In genomic region chr7:17028923-17029322, GRCm38 (mm10) we compare ENCODE assay signal across 18 mouse cellular contexts. TPM values are rescaled to one million over a fixed set of nuclear protein-coding genes. Genes with fewer than 3 reads are reported as not detected.
DNase-seq lines count a peak whose midpoint lies in the region; ATAC-seq lines count a peak whose summit lies in the region.
"Had no signal": no experiment of that assay in that cellular context is flagged by ENCODE, and none has a peak within 500 bp of the region (broad histone marks: within the 10 kb centered on the region; RNA-seq: fewer than 3 reads in every experiment).

No protein-coding gene starts in this region.

- H3K9me3 ChIP-seq in heart, embryonic 15.5 days (replicated peaks) = no peaks in the 10 kb centered on the region
- no peaks in the 10 kb centered on the region for H3K9me3 ChIP-seq in heart, embryonic 12.5 days (replicated peaks)
- H3K9me3 ChIP-seq in limb, embryonic 15.5 days = no peaks in the 10 kb centered on the region
- H3K9me3 ChIP-seq in limb, embryonic 10.5 days (replicated peaks) = no peaks in the 10 kb centered on the region
- no peaks in the 10 kb centered on the region for H3K9me3 ChIP-seq in liver, embryonic 15.5 days (replicated peaks)
- H3K9me3 ChIP-seq in stomach, embryonic 15.5 days = no peaks in the 10 kb centered on the region
- no peaks in the 10 kb centered on the region for H3K9me3 ChIP-seq in midbrain, embryonic 13.5 days
- H3K9me3 ChIP-seq: embryonic facial prominence, embryonic 10.5 days; forebrain, embryonic 13.5 days; neural tube, embryonic 15.5 days had no signal

- WGBS in heart, embryonic 15.5 days = 77% methylated on average over 7 of the region's 7 CpGs
- 69% methylated on average over 7 of the region's 7 CpGs for WGBS in heart, embryonic 12.5 days
- 73% methylated on average over 7 of the region's 7 CpGs for WGBS in limb, embryonic 15.5 days
- 73% methylated on average over 7 of the region's 7 CpGs for WGBS in limb, embryonic 10.5 days
- WGBS in liver, embryonic 15.5 days (ENCODE audit: insufficient replicate concordance) = 77% methylated on average over 7 of the region's 7 CpGs
- WGBS in stomach, embryonic 15.5 days = 76% methylated on average over 7 of the region's 7 CpGs
- WGBS in midbrain, embryonic 13.5 days = 76% methylated on average over 7 of the region's 7 CpGs

- H3K36me3 ChIP-seq in heart, embryonic 15.5 days = peaks cover 25% of the 10 kb centered on the region
- H3K36me3 ChIP-seq in heart, embryonic 12.5 days = peaks cover 30% of the 10 kb centered on the region
- H3K36me3 ChIP-seq in limb, embryonic 15.5 days = peaks cover 41% of the 10 kb centered on the region
- peaks cover 21% of the 10 kb centered on the region for H3K36me3 ChIP-seq in limb, embryonic 10.5 days
- peaks cover 45% of the 10 kb centered on the region for H3K36me3 ChIP-seq in liver, embryonic 15.5 days (replicated peaks)
- peaks cover 12% of the 10 kb centered on the region; the same call in 1 of the 2 replicates for H3K36me3 ChIP-seq in stomach, embryonic 15.5 days
- peaks cover 11% of the 10 kb centered on the region for H3K36me3 ChIP-seq in midbrain, embryonic 13.5 days

- no peak overlapping the region for H3K9ac ChIP-seq in heart, embryonic 15.5 days
- no peak overlapping the region for H3K9ac ChIP-seq in heart, embryonic 12.5 days
- no peak overlapping the region for H3K9ac ChIP-seq in limb, embryonic 15.5 days
- H3K9ac ChIP-seq in liver, embryonic 15.5 days = no peak overlapping the region
- H3K9ac ChIP-seq in stomach, embryonic 15.5 days = no peak overlapping the region
- no peak overlapping the region for H3K9ac ChIP-seq in midbrain, embryonic 13.5 days (replicated peaks)
- H3K9ac ChIP-seq: forebrain, embryonic 13.5 days; neural tube, embryonic 15.5 days had no signal

- H3K27ac ChIP-seq in heart, embryonic 15.5 days = peak overlapping the region; percentile 88
- H3K27ac ChIP-seq in heart, embryonic 12.5 days (ENCODE audit: poor library complexity, severe bottlenecking) = no peak overlapping the region
- peak overlapping the region; percentile 47; the same call in 1 of the 2 replicates for H3K27ac ChIP-seq in limb, embryonic 15.5 days
- no peak overlapping the region for H3K27ac ChIP-seq in limb, embryonic 10.5 days
- peak overlapping the region; percentile 87; the same call in 1 of the 2 replicates for H3K27ac ChIP-seq in liver, embryonic 15.5 days (replicated peaks)
- peak overlapping the region; percentile 93; the same call in 1 of the 2 replicates for H3K27ac ChIP-seq in stomach, embryonic 15.5 days
- H3K27ac ChIP-seq in midbrain, embryonic 13.5 days = no peak overlapping the region
- H3K27ac ChIP-seq: embryonic facial prominence, embryonic 10.5 days; forebrain, embryonic 13.5 days; neural tube, embryonic 15.5 days had no signal

- DNase-seq in limb, embryonic 10.5 days (ENCODE audit: low spot score) = no peak
- DNase-seq: cerebellum, postnatal 36 days; heart, postnatal 4 days; kidney, adult 9 months; kidney, postnatal 4 days; midbrain, embryonic 14.5 days; thymus, postnatal 14 days had no signal

- H3K4me2 ChIP-seq in heart, embryonic 15.5 days = no peak overlapping the region
- no peak overlapping the region for H3K4me2 ChIP-seq in heart, embryonic 12.5 days
- no peak overlapping the region for H3K4me2 ChIP-seq in limb, embryonic 15.5 days
- no peak overlapping the region for H3K4me2 ChIP-seq in liver, embryonic 15.5 days
- no peak overlapping the region for H3K4me2 ChIP-seq in stomach, embryonic 15.5 days
- no peak overlapping the region for H3K4me2 ChIP-seq in midbrain, embryonic 13.5 days (replicated peaks)

- H3K4me1 ChIP-seq in heart, embryonic 15.5 days (replicated peaks) = peaks cover 38% of the 10 kb centered on the region
- H3K4me1 ChIP-seq in heart, embryonic 12.5 days (replicated peaks) = peaks cover 31% of the 10 kb centered on the region
- H3K4me1 ChIP-seq in limb, embryonic 15.5 days = peaks cover 32% of the 10 kb centered on the region
- peaks cover 31% of the 10 kb centered on the region for H3K4me1 ChIP-seq in limb, embryonic 10.5 days
- H3K4me1 ChIP-seq in liver, embryonic 15.5 days (replicated peaks) = peaks cover 51% of the 10 kb centered on the region
- H3K4me1 ChIP-seq in stomach, embryonic 15.5 days = peaks cover 29% of the 10 kb centered on the region
- H3K4me1 ChIP-seq in midbrain, embryonic 13.5 days (replicated peaks) = peaks cover 31% of the 10 kb centered on the region

- no peak for ATAC-seq in heart, embryonic 15.5 days (replicated peaks; ENCODE audit: insufficient number of reproducible peaks, insufficient read depth, low FRiP score, low read depth)
- ATAC-seq in heart, embryonic 12.5 days (ENCODE audit: insufficient number of reproducible peaks, low FRiP score) = no peak
- no peak for ATAC-seq in limb, embryonic 15.5 days (ENCODE audit: insufficient number of reproducible peaks, low FRiP score, low TSS enrichment, low read depth)
- ATAC-seq in liver, embryonic 15.5 days (ENCODE audit: insufficient read depth) = no peak
- ATAC-seq in stomach, embryonic 15.5 days (ENCODE audit: insufficient read depth, low FRiP score, low read depth) = no peak
- no peak for ATAC-seq in midbrain, embryonic 13.5 days
- ATAC-seq: forebrain, embryonic 13.5 days; hindbrain, embryonic 16.5 days had no signal

- H3K4me3 ChIP-seq in heart, embryonic 15.5 days = no peak overlapping the region
- H3K4me3 ChIP-seq in heart, embryonic 12.5 days = no peak overlapping the region
- no peak overlapping the region for H3K4me3 ChIP-seq in limb, embryonic 15.5 days
- H3K4me3 ChIP-seq in limb, embryonic 10.5 days = no peak overlapping the region
- no peak overlapping the region for H3K4me3 ChIP-seq in liver, embryonic 15.5 days (replicated peaks)
- no peak overlapping the region for H3K4me3 ChIP-seq in stomach, embryonic 15.5 days (replicated peaks)
- H3K4me3 ChIP-seq in midbrain, embryonic 13.5 days (replicated peaks) = no peak overlapping the region

- H3K27me3 ChIP-seq in heart, embryonic 15.5 days = no peaks in the 10 kb centered on the region
- no peaks in the 10 kb centered on the region for H3K27me3 ChIP-seq in heart, embryonic 12.5 days (replicated peaks)
- H3K27me3 ChIP-seq in limb, embryonic 15.5 days = no peaks in the 10 kb centered on the region
- H3K27me3 ChIP-seq in limb, embryonic 10.5 days (ENCODE audit: low read depth, poor library complexity, severe bottlenecking) = no peaks in the 10 kb centered on the region
- H3K27me3 ChIP-seq in liver, embryonic 15.5 days = no peaks in the 10 kb centered on the region
- no peaks in the 10 kb centered on the region for H3K27me3 ChIP-seq in stomach, embryonic 15.5 days (replicated peaks)
- no peaks in the 10 kb centered on the region for H3K27me3 ChIP-seq in midbrain, embryonic 13.5 days
- H3K27me3 ChIP-seq: forebrain, embryonic 13.5 days; neural tube, embryonic 15.5 days had no signal

RNA-seq across cellular contexts. Expression of gene Ppp5c, which starts 1.2 kb away (rescaled TPM):
- polyA plus RNA-seq in heart, embryonic 15.5 days (2015; fragmentation: Nextera tagmentation; extraction: Ambion mirVana) = 82.5 and 99.2 TPM in 2 replicates
- polyA plus RNA-seq in heart, embryonic 12.5 days (2016; fragmentation: Nextera tagmentation; extraction: Ambion mirVana) = 87.3 and 91.9 TPM in 2 replicates
- polyA plus RNA-seq in limb, embryonic 15.5 days (2015; fragmentation: Nextera tagmentation; extraction: Ambion mirVana) = 101 and 115 TPM in 2 replicates
- 149 and 158 TPM in 2 replicates for polyA plus RNA-seq in limb, embryonic 10.5 days (2016; fragmentation: Nextera tagmentation; extraction: Ambion mirVana)
- polyA plus RNA-seq in liver, embryonic 15.5 days (2015; fragmentation: Nextera tagmentation; extraction: Ambion mirVana) = 43.2 and 45.3 TPM in 2 replicates
- polyA plus RNA-seq in stomach, embryonic 15.5 days (2015; fragmentation: Nextera tagmentation; extraction: Ambion mirVana) = 92.9 and 95.7 TPM in 2 replicates
- 108 and 110 TPM in 2 replicates for polyA plus RNA-seq in midbrain, embryonic 13.5 days (2015; fragmentation: Nextera tagmentation; extraction: Ambion mirVana)

RNA-seq across cellular contexts. Expression of gene Hif3a, which starts 33.3 kb away (rescaled TPM):
- polyA plus RNA-seq in heart, embryonic 15.5 days (2015; fragmentation: Nextera tagmentation; extraction: Ambion mirVana) = 36.4 and 44.0 TPM in 2 replicates
- 36.8 and 38.2 TPM in 2 replicates for polyA plus RNA-seq in heart, embryonic 12.5 days (2016; fragmentation: Nextera tagmentation; extraction: Ambion mirVana)
- 29.0 and 33.4 TPM in 2 replicates for polyA plus RNA-seq in limb, embryonic 15.5 days (2015; fragmentation: Nextera tagmentation; extraction: Ambion mirVana)
- polyA plus RNA-seq in limb, embryonic 10.5 days (2016; fragmentation: Nextera tagmentation; extraction: Ambion mirVana) = 5.9 and 7.4 TPM in 2 replicates
- polyA plus RNA-seq in liver, embryonic 15.5 days (2015; fragmentation: Nextera tagmentation; extraction: Ambion mirVana) = 31.4 and 37.5 TPM in 2 replicates
- 47.3 and 54.9 TPM in 2 replicates for polyA plus RNA-seq in stomach, embryonic 15.5 days (2015; fragmentation: Nextera tagmentation; extraction: Ambion mirVana)
- 2.0 and 2.4 TPM in 2 replicates for polyA plus RNA-seq in midbrain, embryonic 13.5 days (2015; fragmentation: Nextera tagmentation; extraction: Ambion mirVana)

RNA-seq across cellular contexts. Expression of gene Ccdc8, which starts 36.4 kb away (rescaled TPM):
- polyA plus RNA-seq in heart, embryonic 15.5 days (2015; fragmentation: Nextera tagmentation; extraction: Ambion mirVana) = 28.1 and 34.0 TPM in 2 replicates
- polyA plus RNA-seq in heart, embryonic 12.5 days (2016; fragmentation: Nextera tagmentation; extraction: Ambion mirVana) = 19.6 and 29.4 TPM in 2 replicates
- polyA plus RNA-seq in limb, embryonic 15.5 days (2015; fragmentation: Nextera tagmentation; extraction: Ambion mirVana) = 19.1 and 40.8 TPM in 2 replicates
- 13.7 and 13.8 TPM in 2 replicates for polyA plus RNA-seq in limb, embryonic 10.5 days (2016; fragmentation: Nextera tagmentation; extraction: Ambion mirVana)
- polyA plus RNA-seq in liver, embryonic 15.5 days (2015; fragmentation: Nextera tagmentation; extraction: Ambion mirVana) = 3.7 and 3.9 TPM in 2 replicates
- polyA plus RNA-seq in stomach, embryonic 15.5 days (2015; fragmentation: Nextera tagmentation; extraction: Ambion mirVana) = 29.4 and 33.3 TPM in 2 replicates
- 5.6 and 5.9 TPM in 2 replicates for polyA plus RNA-seq in midbrain, embryonic 13.5 days (2015; fragmentation: Nextera tagmentation; extraction: Ambion mirVana)

RNA-seq across cellular contexts. Expression of gene Psg16, which starts 44.9 kb away (rescaled TPM):
- polyA plus RNA-seq in heart, embryonic 15.5 days (2015; fragmentation: Nextera tagmentation; extraction: Ambion mirVana) = 0.08 and 0.16 TPM in 2 replicates
- 0.06 and 0.14 TPM in 2 replicates for polyA plus RNA-seq in heart, embryonic 12.5 days (2016; fragmentation: Nextera tagmentation; extraction: Ambion mirVana)
- 0.17 and 0.20 TPM in 2 replicates for polyA plus RNA-seq in limb, embryonic 15.5 days (2015; fragmentation: Nextera tagmentation; extraction: Ambion mirVana)
- polyA plus RNA-seq in limb, embryonic 10.5 days (2016; fragmentation: Nextera tagmentation; extraction: Ambion mirVana) = 0.05 and 0.06 TPM in 2 replicates
- 0.13 and 0.24 TPM in 2 replicates for polyA plus RNA-seq in liver, embryonic 15.5 days (2015; fragmentation: Nextera tagmentation; extraction: Ambion mirVana)
- 0.30 and 0.63 TPM in 2 replicates for polyA plus RNA-seq in stomach, embryonic 15.5 days (2015; fragmentation: Nextera tagmentation; extraction: Ambion mirVana)
- 1.2 and 1.5 TPM in 2 replicates for polyA plus RNA-seq in midbrain, embryonic 13.5 days (2015; fragmentation: Nextera tagmentation; extraction: Ambion mirVana)
- polyA plus RNA-seq: myocyte had no signal

RNA-seq across cellular contexts. Expression of gene Gm42372, which starts 46.0 kb away (rescaled TPM):
- 0.05 and 0.23 TPM in 2 replicates for polyA plus RNA-seq in heart, embryonic 15.5 days (2015; fragmentation: Nextera tagmentation; extraction: Ambion mirVana)
- polyA plus RNA-seq in heart, embryonic 12.5 days (2016; fragmentation: Nextera tagmentation; extraction: Ambion mirVana) = 0.14 and 0.15 TPM in 2 replicates
- 0.14 and 0.20 TPM in 2 replicates for polyA plus RNA-seq in limb, embryonic 15.5 days (2015; fragmentation: Nextera tagmentation; extraction: Ambion mirVana)
- polyA plus RNA-seq in limb, embryonic 10.5 days (2016; fragmentation: Nextera tagmentation; extraction: Ambion mirVana) = 0.96 and 0.98 TPM in 2 replicates
- 0.06 TPM in 1 of 2 replicates, not detected in the other for polyA plus RNA-seq in liver, embryonic 15.5 days (2015; fragmentation: Nextera tagmentation; extraction: Ambion mirVana)
- polyA plus RNA-seq in stomach, embryonic 15.5 days (2015; fragmentation: Nextera tagmentation; extraction: Ambion mirVana) = 0.31 and 0.34 TPM in 2 replicates
- 3.4 and 4.3 TPM in 2 replicates for polyA plus RNA-seq in midbrain, embryonic 13.5 days (2015; fragmentation: Nextera tagmentation; extraction: Ambion mirVana)
- polyA plus RNA-seq: myocyte had no signal

Comparison
In these comparisons a context has a peak if more than half of its experiments do, and no peak if none do; other contexts are left out.
1. H3K27ac ChIP-seq: peak in heart, embryonic 15.5 days (single experiment), limb, embryonic 15.5 days (single experiment), liver, embryonic 15.5 days (single experiment) and stomach, embryonic 15.5 days (single experiment); none in heart, embryonic 12.5 days (single experiment), limb, embryonic 10.5 days (single experiment) and midbrain, embryonic 13.5 days (single experiment).